Mouse (Mus musculus) stomach, embryonic 14.5 days (tissue): Measurements from ENCODE around the gene Lypla2. TPM values are rescaled to one million over a fixed set of nuclear protein-coding genes. Genes with fewer than 3 reads are reported as not detected.
A peak's percentile ranks its signal among the peaks of the same experiment; 100 is the strongest.

Experiments
- ATAC-seq: fragments of 200-750 bp; cut with Nextera tagmentation; 2 replicates; pipeline ENCODE4 v1.8.0; 2017; ENCODE audit warnings: low read depth, moderate TSS enrichment; ENCODE audit not compliant: insufficient number of reproducible peaks, insufficient read depth, low FRiP score
- H3K27ac ChIP-seq: fragments of 300-500 bp; sonication (generic); 2 replicates; pipeline ENCODE4 v1.5.1; 2014; ENCODE audit warnings: mild to moderate bottlenecking, low read length, moderate library complexity, mixed read lengths
- H3K27me3 ChIP-seq: fragments of 300-500 bp; sonication (generic); 2 replicates; pipeline ENCODE4 v1.6.1; 2014; ENCODE audit warnings: low read length, control low read depth, mixed read lengths; ENCODE audit not compliant: control insufficient read depth, insufficient read depth
- H3K36me3 ChIP-seq: fragments of 300-500 bp; sonication (generic); 2 replicates; pipeline ENCODE4 v1.6.1; 2014; ENCODE audit warnings: mild to moderate bottlenecking, control low read depth, low read length, moderate library complexity, mixed read lengths; ENCODE audit not compliant: control insufficient read depth, insufficient read depth
- H3K4me1 ChIP-seq: fragments of 300-500 bp; sonication (generic); 2 replicates; pipeline ENCODE4 v1.6.1; 2014; ENCODE audit warnings: low read length, control low read depth, mixed read lengths; ENCODE audit not compliant: control insufficient read depth, insufficient read depth
- H3K4me2 ChIP-seq: fragments of 300-500 bp; sonication (generic); replicated peaks from 2 replicates; pipeline ENCODE4 v1.6.1; 2014; ENCODE audit warnings: low read depth, low read length, control low read depth
- H3K4me3 ChIP-seq: fragments of 300-500 bp; sonication (generic); 2 replicates; pipeline ENCODE4 v1.5.1; 2014; ENCODE audit warnings: low read depth, low read length, control low read depth
- H3K9ac ChIP-seq: fragments of 300-500 bp; sonication (generic); replicated peaks from 2 replicates; pipeline ENCODE4 v1.6.1; 2014; ENCODE audit warnings: low read depth, mild to moderate bottlenecking, control low read depth, low read length, moderate library complexity, mixed read lengths
- H3K9me3 ChIP-seq: fragments of 300-500 bp; sonication (generic); 2 replicates; pipeline ENCODE4 v1.6.1; 2016; ENCODE audit warnings: low read depth, low read length, control low read depth; ENCODE audit not compliant: control insufficient read depth
- WGBS: fragments of 180-500 bp; shearing (Covaris S2); extraction: QIAGEN DNeasy Blood & Tissue Kit; methylation state at CpG from one replicate; pipeline ENCODE4 v1.1.7; 2014; 5-methylcytosine and 5-hydroxymethylcytosine counted together
- polyA plus RNA-seq: library from polyadenylated mRNA; unstranded; fragments of >200 nt; fragmentation: Nextera tagmentation; extraction: Ambion mirVana; gene quantifications from 2 replicates; pipeline ENCODE4 v1.2.1, GENCODE M21; 2014

Lypla2 gene
- polyA plus RNA-seq, 1 experiment from 2014 or later: 104 TPM

GRCm38 (mm10) chr4:135938858-135939257 is 33.6 kb downstream of the Lypla2 start:
- Histone ChIP-seq H3K27ac (no peak overlapping the region), H3K36me3 (peaks cover 7% of the 10 kb centered on the region), H3K4me1 (no peaks in the 10 kb centered on the region), H3K27me3 (no peaks in the 10 kb centered on the region), H3K4me2 (no peak overlapping the region), H3K4me3 (no peak overlapping the region), H3K9ac (no peak overlapping the region), H3K9me3 (no peaks in the 10 kb centered on the region)
- no peak for ATAC-seq
- WGBS: 78% methylated on average over 7 of the region's 7 CpGs

GRCm38 (mm10) chr4:135935502-135935901 is 36.9 kb downstream of the Lypla2 start:
- H3K4me1 ChIP-seq: no peaks in the 10 kb centered on the region
- ATAC-seq: no peak
- no peak overlapping the region for H3K4me2 ChIP-seq
- no peak overlapping the region for H3K27ac ChIP-seq
- 55% methylated on average over 5 of the region's 5 CpGs for WGBS
- H3K9me3 ChIP-seq: no peaks in the 10 kb centered on the region
- H3K4me3 ChIP-seq: no peak overlapping the region
- H3K36me3 ChIP-seq: peaks cover 11% of the 10 kb centered on the region
- no peaks in the 10 kb centered on the region for H3K27me3 ChIP-seq
- no peak overlapping the region for H3K9ac ChIP-seq

- peak; percentile 42; the same call in 1 of the 2 replicates for ATAC-seq
- H3K4me2 ChIP-seq: no peak overlapping the region
- no peaks in the 10 kb centered on the region for H3K27me3 ChIP-seq
- H3K4me1 ChIP-seq: no peaks in the 10 kb centered on the region
- H3K9me3 ChIP-seq: no peaks in the 10 kb centered on the region
- no peak overlapping the region for H3K27ac ChIP-seq
- H3K36me3 ChIP-seq: peaks cover 11% of the 10 kb centered on the region
- no peak overlapping the region for H3K4me3 ChIP-seq
- 64% methylated on average over 12 of the region's 12 CpGs for WGBS
- H3K9ac ChIP-seq: no peak overlapping the region
These were observed 37.5 kb downstream of the Lypla2 start for GRCm38 (mm10) chr4:135934708-135935500.

- Histone ChIP-seq H3K27me3 (no peaks in the 10 kb centered on the region), H3K4me1 (no peaks in the 10 kb centered on the region), H3K27ac (no peak overlapping the region), H3K4me2 (no peak overlapping the region), H3K36me3 (peaks cover 3% of the 10 kb centered on the region), H3K4me3 (no peak overlapping the region), H3K9me3 (no peaks in the 10 kb centered on the region), H3K9ac (no peak overlapping the region)
- 65% methylated on average over 5 of the region's 5 CpGs for WGBS
- ATAC-seq: no peak
These were observed 40.6 kb downstream of the Lypla2 start for GRCm38 (mm10) chr4:135931832-135932231.

- Histone ChIP-seq H3K27me3 (no peaks in the 10 kb centered on the region), H3K4me2 (no peak overlapping the region), H3K27ac (no peak overlapping the region), H3K9me3 (no peaks in the 10 kb centered on the region), H3K4me1 (no peaks in the 10 kb centered on the region), H3K4me3 (no peak overlapping the region), H3K9ac (no peak overlapping the region), H3K36me3 (peaks cover 7% of the 10 kb centered on the region)
- WGBS: 93% methylated on average over 8 of the region's 8 CpGs
- no peak for ATAC-seq
These were observed 42.2 kb downstream of the Lypla2 start for GRCm38 (mm10) chr4:135930239-135930638.

GRCm38 (mm10) chr4:135929828-135930227 is 42.6 kb downstream of the Lypla2 start:
- no peak overlapping the region for H3K9ac ChIP-seq
- H3K27ac ChIP-seq: no peak overlapping the region
- H3K4me3 ChIP-seq: no peak overlapping the region
- H3K9me3 ChIP-seq: no peaks in the 10 kb centered on the region
- 81% methylated on average over 9 of the region's 9 CpGs for WGBS
- ATAC-seq: no peak
- no peak overlapping the region for H3K4me2 ChIP-seq
- no peaks in the 10 kb centered on the region for H3K27me3 ChIP-seq
- peaks cover 7% of the 10 kb centered on the region for H3K36me3 ChIP-seq
- H3K4me1 ChIP-seq: no peaks in the 10 kb centered on the region

- 87% methylated on average over 5 of the region's 5 CpGs for WGBS
- Histone ChIP-seq H3K4me1 (no peaks in the 10 kb centered on the region), H3K27me3 (no peaks in the 10 kb centered on the region), H3K27ac (no peak overlapping the region), H3K9me3 (no peaks in the 10 kb centered on the region), H3K9ac (no peak overlapping the region), H3K4me3 (no peak overlapping the region), H3K4me2 (no peak overlapping the region), H3K36me3 (peaks cover 7% of the 10 kb centered on the region)
- no peak for ATAC-seq
These were observed 43.0 kb downstream of the Lypla2 start for GRCm38 (mm10) chr4:135929405-135929804.

- Histone ChIP-seq H3K4me1 (no peaks in the 10 kb centered on the region), H3K9me3 (no peaks in the 10 kb centered on the region), H3K4me3 (no peak overlapping the region), H3K4me2 (no peak overlapping the region), H3K9ac (no peak overlapping the region), H3K27me3 (no peaks in the 10 kb centered on the region), H3K27ac (no peak overlapping the region), H3K36me3 (peaks cover 13% of the 10 kb centered on the region)
- WGBS: 81% methylated on average over 9 of the region's 9 CpGs
- no peak for ATAC-seq
These were observed 44.0 kb downstream of the Lypla2 start for GRCm38 (mm10) chr4:135928376-135928775.

- no peak for ATAC-seq
- Histone ChIP-seq H3K4me3 (no peak overlapping the region), H3K9ac (no peak overlapping the region), H3K9me3 (no peaks in the 10 kb centered on the region), H3K4me1 (no peaks in the 10 kb centered on the region; the same call in 1 of the 2 replicates), H3K36me3 (peaks cover 13% of the 10 kb centered on the region), H3K4me2 (no peak overlapping the region), H3K27me3 (no peaks in the 10 kb centered on the region), H3K27ac (no peak overlapping the region)
- 88% methylated on average over 3 of the region's 3 CpGs for WGBS
These were observed 45.6 kb downstream of the Lypla2 start for GRCm38 (mm10) chr4:135926861-135927260.
